Mouse (Mus musculus): ENCODE results near the gene Hrh1.
"Not testable (repeated sequence)": the region's sequence is repeated elsewhere in the genome, so short reads cannot be mapped to it uniquely, and the experiment has no call there.

Gene Hrh1

GRCm38 (mm10) chr6:114459969-114460368 lies 62.2 kb downstream of the Hrh1 start:
- no peak for DNase-seq (ENCODE audit: low spot score in 2 of 2)

- no peak for DNase-seq (ENCODE audit: low spot score in 2 of 2)
Observed at GRCm38 (mm10) chr6:114461536-114461935, 63.8 kb downstream of the Hrh1 start.

- DNase-seq (ENCODE audit: low spot score in 2 of 2): no peak
Observed at GRCm38 (mm10) chr6:114462747-114463146, 65.0 kb downstream of the Hrh1 start.

- DNase-seq (ENCODE audit: low spot score in 2 of 2): no peak
Observed at GRCm38 (mm10) chr6:114473541-114473940, 75.8 kb downstream of the Hrh1 start.

GRCm38 (mm10) chr6:114474059-114474458 lies 76.3 kb downstream of the Hrh1 start:
- DNase-seq (ENCODE audit: low spot score in 2 of 2): no peak

- no peak for DNase-seq (ENCODE audit: low spot score in 2 of 2)
Observed at GRCm38 (mm10) chr6:114474911-114475310, 77.2 kb downstream of the Hrh1 start.

- DNase-seq (ENCODE audit: low spot score in 2 of 2): peak; percentile 15 to 65
Observed at GRCm38 (mm10) chr6:114478771-114479170, 81.0 kb downstream of the Hrh1 start.

GRCm38 (mm10) chr6:114479644-114480410 lies 82.1 kb downstream of the Hrh1 start:
- DNase-seq (ENCODE audit: low spot score in 2 of 2): no peak

GRCm38 (mm10) chr6:114489371-114489770 lies 91.6 kb downstream of the Hrh1 start:
- no peak for DNase-seq (ENCODE audit: low spot score in 2 of 2)

- not testable (repeated sequence) for DNase-seq (ENCODE audit: low spot score in 2 of 2)
Observed at GRCm38 (mm10) chr6:114492588-114492987, 94.9 kb downstream of the Hrh1 start.

GRCm38 (mm10) chr6:114494987-114495386 lies 97.3 kb downstream of the Hrh1 start:
- DNase-seq (ENCODE audit: low spot score in 2 of 2): not testable (repeated sequence)

- DNase-seq (ENCODE audit: low spot score in 2 of 2): not testable (repeated sequence)
Observed at GRCm38 (mm10) chr6:114514038-114514437, 116.3 kb downstream of the Hrh1 start.

GRCm38 (mm10) chr6:114528709-114529108 lies 131.0 kb downstream of the Hrh1 start:
- DNase-seq (ENCODE audit: low spot score in 2 of 2): not testable (repeated sequence)

Measured in urinary bladder, postnatal 36 days (tissue).